Mouse (Mus musculus) heart, postnatal 36 days (tissue): Measurements from ENCODE around the gene B4gat1. TPM values are rescaled to one million over a fixed set of nuclear protein-coding genes. Genes with fewer than 3 reads are reported as not detected.
"Not testable (repeated sequence)": the region's sequence is repeated elsewhere in the genome, so short reads cannot be mapped to it uniquely, and the experiment has no call there.

ENCODE experiments used
- DNase-seq, 2 experiments: peaks; one replicate each; pipeline ENCODE4 v3.0.0; 2021 to 2022
- intact Hi-C: fragments of 180-260 bp; cut with DNase I; formaldehyde crosslinking; loops from one replicate; pipeline ENCODE4 v1.15.1; 2025
- total RNA-seq, 2 experiments: library from RNA; stranded (reverse); gene quantifications; 2 replicates each; pipeline ENCODE4 v1.2.3; 2021

The B4gat1 gene
- total RNA-seq, 2 experiments from 2014 or later, result 45.1 to 47.2 TPM

DNA sequence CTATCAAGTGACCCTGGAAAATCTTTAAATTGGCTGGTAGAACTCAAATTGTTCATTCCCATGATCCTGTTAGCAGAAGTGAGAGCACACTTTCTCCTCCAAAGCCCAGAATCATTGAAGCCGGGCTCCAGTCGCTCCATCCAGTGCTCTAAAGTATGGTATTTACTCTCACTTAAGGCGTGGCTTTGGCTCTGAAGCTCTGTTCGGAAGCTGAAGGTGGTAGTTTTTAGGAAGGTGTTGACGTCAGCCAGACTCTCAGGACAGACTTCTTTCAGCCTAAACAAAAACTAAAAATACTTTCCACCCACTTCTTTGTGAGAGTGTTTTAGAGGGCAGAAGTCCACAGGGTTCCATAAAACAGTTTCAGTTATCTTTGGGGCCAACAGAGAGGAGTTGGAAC, 34.9 kb downstream of the B4gat1 start:
- intact Hi-C loops, result loop anchor here (1.0 kb wide), 2 partner anchors 17 to 58 kb away; no protein-coding TSS in a partner anchor
- no peak for DNase-seq

- intact Hi-C loops, result no loop called here
- DNase-seq, result no peak
These were observed 40.7 kb downstream of the B4gat1 start for GRCm38 (mm10) chr19:5079279-5079678.

DNA sequence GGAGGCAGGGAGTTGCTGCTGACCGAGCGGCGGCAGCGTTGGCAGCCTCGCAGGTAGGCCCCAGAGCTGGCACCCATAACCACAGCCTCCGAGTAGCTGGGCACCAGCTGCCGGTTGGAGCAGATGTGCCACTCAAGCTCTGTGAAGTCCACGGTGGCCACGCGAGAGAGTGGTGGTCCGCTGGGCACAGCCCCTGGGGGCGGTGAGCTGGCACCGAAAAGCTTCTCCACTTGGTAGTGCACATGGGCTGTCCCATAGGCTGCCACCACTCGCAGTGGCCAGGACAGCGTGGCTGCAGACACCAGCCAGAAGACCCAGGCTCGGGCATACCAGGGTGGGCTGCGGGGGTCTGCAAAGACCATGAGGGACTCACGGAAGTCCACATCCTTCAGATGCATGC, 43.4 kb downstream of the B4gat1 start:
- DNase-seq, result no peak
- intact Hi-C loops, result no loop called here

DNA sequence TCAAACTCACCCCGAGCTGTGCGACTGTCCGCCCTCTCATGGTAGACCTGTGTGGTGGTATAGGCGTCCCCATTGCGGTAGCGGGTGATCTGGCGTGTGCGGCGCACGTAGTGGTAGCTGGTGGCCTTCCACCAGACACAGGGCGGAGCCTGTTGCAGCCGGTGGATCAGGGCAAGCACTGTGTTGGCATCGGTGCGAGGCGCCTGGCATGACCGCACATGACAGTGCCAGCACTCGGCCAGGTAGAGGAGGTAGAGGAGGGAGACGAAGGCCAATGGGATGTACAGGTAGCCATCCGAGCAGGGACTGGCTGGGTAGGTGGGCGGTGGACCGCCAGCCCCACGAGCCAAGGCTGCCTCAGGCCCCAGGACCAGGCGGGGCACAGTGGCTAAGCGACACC, 44.0 kb downstream of the B4gat1 start:
- no peak for DNase-seq
- intact Hi-C loops, result no loop called here

GRCm38 (mm10) chr19:5083961-5084833, 45.6 kb downstream of the B4gat1 start:
- intact Hi-C loops, result no loop called here
- no peak for DNase-seq

DNA sequence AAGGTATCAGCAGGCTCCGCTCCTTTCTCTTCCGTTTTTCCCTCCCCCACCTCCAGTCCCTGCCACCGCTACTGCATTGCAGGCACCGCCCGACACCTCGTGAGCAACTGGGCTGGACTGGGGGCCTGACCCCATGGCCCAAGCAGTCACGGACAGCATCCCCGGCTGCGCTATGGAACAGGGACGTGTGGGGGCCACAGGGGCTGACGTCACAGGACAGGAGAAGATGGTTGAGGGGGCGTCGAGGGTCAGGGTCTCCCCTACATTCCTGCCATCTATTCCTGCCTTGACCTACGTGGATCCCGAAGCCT, 46.2 kb downstream of the B4gat1 start:
- no peak for DNase-seq
- intact Hi-C loops, result no loop called here

- intact Hi-C loops, result no loop called here
- no peak for DNase-seq
These were observed 46.7 kb downstream of the B4gat1 start, which contains the start of gene Tmem151a for GRCm38 (mm10) chr19:5085145-5085863. TSS of gene Tmem151a (minus strand) at chr19:5085531.

- DNase-seq, intact Hi-C loops: not testable (repeated sequence)
These were observed 47.9 kb downstream of the B4gat1 start for GRCm38 (mm10) chr19:5086533-5086932.

GRCm38 (mm10) chr19:5087884-5088728, 49.5 kb downstream of the B4gat1 start, which contains the start of gene Yif1a:
TSS of gene Yif1a (plus strand) at chr19:5088538.
- intact Hi-C loops, result no loop called here
- DNase-seq, result peak; percentile 93 to 94

DNA sequence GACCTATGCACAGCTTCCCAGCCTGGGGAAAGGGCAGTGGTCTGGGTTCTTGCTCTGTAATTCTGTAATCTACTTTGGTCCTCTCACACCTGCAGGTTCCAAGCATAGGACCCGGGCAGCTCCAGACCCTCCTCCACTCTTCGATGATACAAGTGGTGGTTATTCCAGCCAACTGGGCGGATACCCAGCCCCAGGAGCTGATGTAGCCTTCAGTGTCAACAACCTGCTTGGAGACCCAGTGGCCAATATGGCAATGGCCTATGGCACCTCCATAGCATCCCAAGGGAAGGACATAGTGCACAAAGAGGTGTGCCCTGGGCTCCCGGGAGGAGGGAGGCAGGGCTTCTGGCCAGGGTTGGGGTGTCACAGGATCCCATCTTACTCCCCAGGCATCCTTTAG, 50.7 kb downstream of the B4gat1 start:
- intact Hi-C loops, result no loop called here
- DNase-seq, result no peak

Other genes starting within 250 kb of the B4gat1 start
- gene Rbm4, start 244.9 kb upstream of the B4gat1 start, total RNA-seq, result 10 to 100 TPM; 42.5 to 43.7 TPM
- gene Gm21992, start 227.2 kb upstream of the B4gat1 start, total RNA-seq, result 10 to 100 TPM; 18.3 to 19.8 TPM
- gene Rbm14, start 227.2 kb upstream of the B4gat1 start, total RNA-seq, result 10 to 100 TPM; 23.0 to 24.5 TPM
- 10 to 100 TPM; 28.4 to 30.3 TPM for gene Ccs, start 199.5 kb upstream of the B4gat1 start, total RNA-seq
- not detected for gene Ccdc87, start 199.5 kb upstream of the B4gat1 start, total RNA-seq
- gene Ctsf, start 183.7 kb upstream of the B4gat1 start, total RNA-seq, result 10 to 100 TPM; 84.5 to 90.7 TPM
- gene Actn3, start 160.9 kb upstream of the B4gat1 start, total RNA-seq, result under 1 TPM; 0.30 to 0.44 TPM
- gene Zdhhc24, start 160.2 kb upstream of the B4gat1 start, total RNA-seq, result 1 to 10 TPM; 3.2 to 3.4 TPM
- 1 to 10 TPM; 2.3 to 5.1 TPM for gene Bbs1, start 132.2 kb upstream of the B4gat1 start, total RNA-seq
- 10 to 100 TPM; 17.4 to 21.3 TPM for gene Dpp3, start 110.5 kb upstream of the B4gat1 start, total RNA-seq
- gene Peli3, start 95.7 kb upstream of the B4gat1 start, total RNA-seq, result 1 to 10 TPM; 1.6 to 3.3 TPM
- 10 to 100 TPM; 69.1 to 69.9 TPM for gene Mrpl11, start 76.7 kb upstream of the B4gat1 start, total RNA-seq
- gene Npas4, start 48.5 kb upstream of the B4gat1 start, total RNA-seq, result not detected
- gene Slc29a2, start 15.0 kb upstream of the B4gat1 start, total RNA-seq, result 10 to 100 TPM; 12.7 to 13.2 TPM
- gene AC124502.3, start 65 bp downstream of the B4gat1 start, total RNA-seq, result 1 to 10 TPM; 1.4 to 3.9 TPM
- 10 to 100 TPM; 13.9 to 15.6 TPM for gene Brms1, start 2.5 kb downstream of the B4gat1 start, total RNA-seq
- gene Rin1, start 11.7 kb downstream of the B4gat1 start, total RNA-seq, result 1 to 10 TPM; 1.8 to 2.1 TPM
- gene Cd248, start 29.3 kb downstream of the B4gat1 start, total RNA-seq, result 10 to 100 TPM; 13.8 to 15.1 TPM
- 1 to 10 TPM; 1.7 to 2.8 TPM for gene Tmem151a, start 46.7 kb downstream of the B4gat1 start, total RNA-seq
- 100 to 1,000 TPM in 1 of 2 experiments, 10 to 100 TPM in 1; 89.0 to 102 TPM for gene Yif1a, start 49.7 kb downstream of the B4gat1 start, total RNA-seq
- under 1 TPM; 0.30 to 0.31 TPM for gene Cnih2, start 59.7 kb downstream of the B4gat1 start, total RNA-seq
- 100 to 1,000 TPM; 176 to 201 TPM for gene Rab1b, start 68.2 kb downstream of the B4gat1 start, total RNA-seq
- gene Klc2, start 79.7 kb downstream of the B4gat1 start, total RNA-seq, result 10 to 100 TPM; 47.3 to 49.7 TPM
- gene Pacs1, start 234.3 kb downstream of the B4gat1 start, total RNA-seq, result 10 to 100 TPM; 19.9 to 21.5 TPM